ENCODE assay signal across 8 mouse cellular contexts in the genomic region with DNA sequence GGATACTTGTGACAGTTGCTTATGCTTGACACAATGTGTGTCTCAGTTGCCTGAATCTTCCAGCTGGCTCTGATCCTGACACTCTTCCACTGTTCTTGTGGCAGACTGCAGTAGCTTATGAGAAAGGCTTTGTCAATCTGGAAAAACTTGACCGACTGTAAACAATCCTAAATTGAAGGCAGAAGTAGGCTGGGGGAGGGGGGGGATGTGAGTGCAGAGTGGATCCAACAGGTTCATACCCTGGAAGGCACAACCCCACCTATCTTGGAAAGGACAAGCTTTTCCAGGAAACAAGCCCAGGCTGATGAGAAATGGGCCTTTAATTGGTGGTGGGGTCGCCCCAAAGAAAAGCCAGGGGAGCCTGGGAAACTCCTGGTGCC. TPM values are rescaled to one million over a fixed set of nuclear protein-coding genes. Genes with fewer than 3 reads are reported as not detected.
DNase-seq lines count a peak whose midpoint lies in the region; ATAC-seq and TF ChIP-seq lines count a peak whose summit lies in the region.

No protein-coding gene starts in this region.

- no peaks in the 10 kb centered on the region for H3K9me3 ChIP-seq in midbrain, embryonic 13.5 days
- H3K9me3 ChIP-seq in midbrain, embryonic 10.5 days (replicated peaks) = no peaks in the 10 kb centered on the region
- no peaks in the 10 kb centered on the region for H3K9me3 ChIP-seq in heart, embryonic 15.5 days (replicated peaks)
- no peaks in the 10 kb centered on the region for H3K9me3 ChIP-seq in limb, embryonic 15.5 days

- H3K4me3 ChIP-seq in midbrain, embryonic 13.5 days (replicated peaks) = peak overlapping the region; percentile 51; the same call in 1 of the 2 replicates
- H3K4me3 ChIP-seq in midbrain, embryonic 10.5 days = no peak overlapping the region
- peak overlapping the region; percentile 68 for H3K4me3 ChIP-seq in heart, embryonic 15.5 days
- peak overlapping the region; percentile 70 for H3K4me3 ChIP-seq in limb, embryonic 15.5 days
- H3K4me3 ChIP-seq in small intestine, adult 2 months (ENCODE audit: low read depth, low read length) = peak overlapping the region; percentile 98

- peaks cover 44% of the 10 kb centered on the region for H3K27me3 ChIP-seq in midbrain, embryonic 13.5 days
- H3K27me3 ChIP-seq in midbrain, embryonic 10.5 days (ENCODE audit: low read depth, poor library complexity, severe bottlenecking) = peaks cover 42% of the 10 kb centered on the region
- no peaks in the 10 kb centered on the region for H3K27me3 ChIP-seq in heart, embryonic 15.5 days
- H3K27me3 ChIP-seq in limb, embryonic 15.5 days = no peaks in the 10 kb centered on the region
- H3K27me3 ChIP-seq in small intestine, adult 2 months (ENCODE audit: control insufficient read depth, insufficient read depth, low read length) = no peaks in the 10 kb centered on the region

- H3K4me1 ChIP-seq in midbrain, embryonic 13.5 days (replicated peaks) = peaks cover 30% of the 10 kb centered on the region
- peaks cover 48% of the 10 kb centered on the region for H3K4me1 ChIP-seq in midbrain, embryonic 10.5 days
- peaks cover 65% of the 10 kb centered on the region for H3K4me1 ChIP-seq in heart, embryonic 15.5 days (replicated peaks)
- peaks cover 50% of the 10 kb centered on the region for H3K4me1 ChIP-seq in limb, embryonic 15.5 days
- peaks cover 58% of the 10 kb centered on the region for H3K4me1 ChIP-seq in small intestine, adult 2 months (ENCODE audit: control insufficient read depth, insufficient read depth, insufficient read length, low read length)

- peak overlapping the region; percentile 86 for H3K4me2 ChIP-seq in midbrain, embryonic 13.5 days (replicated peaks)
- H3K4me2 ChIP-seq in heart, embryonic 15.5 days = peak overlapping the region; percentile 98
- H3K4me2 ChIP-seq in limb, embryonic 15.5 days = peak overlapping the region; percentile 87

- TF ChIP-seq CTCF in small intestine, adult 2 months (IDR thresholded peaks at IDR 0.05; ENCODE audit: extremely low read depth, insufficient read length, insufficient replicate concordance, low read depth, low read length) = no peak

- no peak overlapping the region for H3K27ac ChIP-seq in midbrain, embryonic 13.5 days
- H3K27ac ChIP-seq in midbrain, embryonic 10.5 days (replicated peaks) = no peak overlapping the region
- peak overlapping the region; percentile 76 for H3K27ac ChIP-seq in heart, embryonic 15.5 days
- peak overlapping the region; percentile 93 for H3K27ac ChIP-seq in limb, embryonic 15.5 days
- H3K27ac ChIP-seq in small intestine, adult 2 months (ENCODE audit: insufficient read depth, low read depth, low read length) = peak overlapping the region; percentile 97

- TF ChIP-seq POLR2A in small intestine, adult 2 months (IDR thresholded peaks at IDR 0.05; ENCODE audit: low read depth, low read length) = no peak

- H3K36me3 ChIP-seq in midbrain, embryonic 13.5 days = no peaks in the 10 kb centered on the region
- H3K36me3 ChIP-seq in midbrain, embryonic 10.5 days = no peaks in the 10 kb centered on the region
- 0 out of 2 replicates have a peak, but pooled peaks cover 3% of the 10 kb centered on the region for H3K36me3 ChIP-seq in heart, embryonic 15.5 days
- peaks cover 13% of the 10 kb centered on the region; the same call in 1 of the 2 replicates for H3K36me3 ChIP-seq in limb, embryonic 15.5 days
- H3K36me3 ChIP-seq in small intestine, adult 2 months (ENCODE audit: control insufficient read depth, insufficient read depth, low read length) = peaks cover 2% of the 10 kb centered on the region; the same call in 1 of the 2 replicates

- 40% methylated on average over 2 of the region's 2 CpGs for WGBS in midbrain, embryonic 13.5 days
- 61% methylated on average over 2 of the region's 2 CpGs for WGBS in midbrain, embryonic 10.5 days
- WGBS in heart, embryonic 15.5 days = 38% methylated on average over 2 of the region's 2 CpGs
- WGBS in limb, embryonic 15.5 days = 4% methylated on average over 2 of the region's 2 CpGs
- 18% methylated on average over 2 of the region's 2 CpGs for WGBS in small intestine, adult 2 months

- no peak overlapping the region for H3K9ac ChIP-seq in midbrain, embryonic 13.5 days (replicated peaks)
- peak overlapping the region; percentile 72; the same call in 1 of the 2 replicates for H3K9ac ChIP-seq in heart, embryonic 15.5 days
- H3K9ac ChIP-seq in limb, embryonic 15.5 days = peak overlapping the region; percentile 73; the same call in 1 of the 2 replicates

- no peak for DNase-seq in midbrain, embryonic 10.5 days (ENCODE audit: low spot score)
- DNase-seq in adrenal gland, adult 8-10 months = no peak
- DNase-seq in frontal cortex, postnatal 36 days (ENCODE audit: low spot score in 2 of 2) = no peak
- no peak for DNase-seq in adrenal gland, adult (ENCODE audit: inconsistent age in 2 of 2, low spot score in 1 of 2)

- ATAC-seq in midbrain, embryonic 13.5 days = no peak
- no peak for ATAC-seq in heart, embryonic 15.5 days (replicated peaks; ENCODE audit: insufficient number of reproducible peaks, insufficient read depth, low FRiP score, low read depth)
- no peak for ATAC-seq in limb, embryonic 15.5 days (ENCODE audit: insufficient number of reproducible peaks, low FRiP score, low TSS enrichment, low read depth)

RNA-seq across cellular contexts. Expression of gene Dhrs3, which starts 2.6 kb away (rescaled TPM):
- 21.3 and 23.9 TPM in 2 replicates for polyA plus RNA-seq in midbrain, embryonic 13.5 days (2015; fragmentation: Nextera tagmentation; extraction: Ambion mirVana)
- 7.0 and 8.6 TPM in 2 replicates for polyA plus RNA-seq in midbrain, embryonic 10.5 days (2016; fragmentation: Nextera tagmentation; extraction: Ambion mirVana)
- polyA plus RNA-seq in heart, embryonic 15.5 days (2015; fragmentation: Nextera tagmentation; extraction: Ambion mirVana) = 36.3 and 46.4 TPM in 2 replicates
- polyA plus RNA-seq in limb, embryonic 15.5 days (2015; fragmentation: Nextera tagmentation; extraction: Ambion mirVana) = 113 and 114 TPM in 2 replicates
- 30.7 and 71.2 TPM in 2 replicates for polyA plus RNA-seq in small intestine, adult 2 months (2012; rRNA removed)
- total RNA-seq in adrenal gland, adult 8-10 months (2022) = 100 to 1,000 TPM in 1 of 4 experiments, 10 to 100 TPM in 3; 65.0 to 107 (median 92.3) TPM

Comparison
In these comparisons a context has a peak if more than half of its experiments do, and no peak if none do; other contexts are left out.
1. H3K27ac ChIP-seq: peak in heart, embryonic 15.5 days (single experiment), limb, embryonic 15.5 days (single experiment) and small intestine, adult 2 months (single experiment); none in midbrain, embryonic 13.5 days (single experiment) and midbrain, embryonic 10.5 days (single experiment).
2. Peak in every context shown above with its lines, with median percentiles within 50 percentile points of each other: H3K4me2 ChIP-seq.